Mouse (Mus musculus) midbrain, embryonic 14.5 days (tissue): ENCODE results near the gene Eya3. TPM values are rescaled to one million over a fixed set of nuclear protein-coding genes. Genes with fewer than 3 reads are reported as not detected.
"Not testable (repeated sequence)": the region's sequence is repeated elsewhere in the genome, so short reads cannot be mapped to it uniquely, and the experiment has no call there.

ENCODE experiments used
- ATAC-seq: fragments of 200-750 bp; cut with Nextera tagmentation; 2 replicates; pipeline ENCODE4 v1.8.0; 2017; ENCODE audit warnings: moderate number of reproducible peaks, moderate library complexity; ENCODE audit not compliant: low FRiP score, low TSS enrichment
- DNase-seq: peaks from one replicate; pipeline ENCODE4 v3.0.0-alpha.2; 2015
- H3K27ac ChIP-seq: fragments of 300-500 bp; sonication (generic); replicated peaks from 2 replicates; pipeline ENCODE4 v1.5.1; 2014; ENCODE audit warnings: mild to moderate bottlenecking, low read depth, low read length, moderate library complexity
- H3K27me3 ChIP-seq: fragments of 300-500 bp; sonication (generic); 2 replicates; pipeline ENCODE4 v1.6.1; 2014; ENCODE audit warnings: low read length, control low read depth, mixed read lengths; ENCODE audit not compliant: control insufficient read depth, insufficient read depth
- H3K36me3 ChIP-seq: fragments of 300-500 bp; sonication (generic); 2 replicates; pipeline ENCODE4 v1.6.1; 2014; ENCODE audit warnings: low read length, control low read depth; ENCODE audit not compliant: control insufficient read depth, insufficient read depth
- H3K4me1 ChIP-seq: fragments of 300-500 bp; sonication (generic); 2 replicates; pipeline ENCODE4 v1.6.1; 2014; ENCODE audit warnings: mild to moderate bottlenecking, antibody characterized with exemption, low read length, control low read depth; ENCODE audit not compliant: control insufficient read depth, insufficient read depth
- H3K4me2 ChIP-seq: fragments of 300-500 bp; sonication (generic); 2 replicates; pipeline ENCODE4 v1.6.1; 2014; ENCODE audit warnings: mild to moderate bottlenecking, low read length, moderate library complexity
- H3K4me3 ChIP-seq: fragments of 300-500 bp; sonication (generic); replicated peaks from 2 replicates; pipeline ENCODE4 v1.5.1; 2014; ENCODE audit warnings: low read depth, low read length
- H3K9ac ChIP-seq: fragments of 300-500 bp; sonication (generic); replicated peaks from 2 replicates; pipeline ENCODE4 v1.6.1; 2014; ENCODE audit warnings: mild to moderate bottlenecking, low read length, moderate library complexity
- H3K9me3 ChIP-seq: fragments of 300-500 bp; sonication (generic); 2 replicates; pipeline ENCODE4 v1.6.1; 2016; ENCODE audit warnings: low read length, control low read depth, mixed read lengths; ENCODE audit not compliant: control insufficient read depth
- WGBS: fragments of 180-500 bp; shearing (Covaris S2); extraction: QIAGEN DNeasy Blood & Tissue Kit; methylation state at CpG from one replicate; pipeline ENCODE4 v1.1.7; 2014; 5-methylcytosine and 5-hydroxymethylcytosine counted together
- polyA plus RNA-seq: library from polyadenylated mRNA; unstranded; fragments of >200 nt; fragmentation: Nextera tagmentation; extraction: Ambion mirVana; gene quantifications from 2 replicates; pipeline ENCODE4 v1.2.1, GENCODE M21; 2014

Eya3 gene
- polyA plus RNA-seq, 1 experiment from 2014 or later, result 15.7 TPM

- ATAC-seq, H3K9ac ChIP-seq, DNase-seq, H3K27me3 ChIP-seq, H3K27ac ChIP-seq, H3K4me2 ChIP-seq, H3K36me3 ChIP-seq, H3K9me3 ChIP-seq, H3K4me3 ChIP-seq, H3K4me1 ChIP-seq: not testable (repeated sequence)
- 95% methylated on average over 9 of the region's 9 CpGs for WGBS
Observed at GRCm38 (mm10) chr4:132737154-132737553, 98.4 kb downstream of the Eya3 start.

GRCm38 (mm10) chr4:132741491-132741890 is 102.7 kb downstream of the Eya3 start:
- DNase-seq, result no peak
- H3K4me2 ChIP-seq, result no peak overlapping the region
- 94% methylated on average over 7 of the region's 7 CpGs for WGBS
- H3K9ac ChIP-seq, result no peak overlapping the region
- H3K27me3 ChIP-seq, result no peaks in the 10 kb centered on the region
- no peak for ATAC-seq
- H3K9me3 ChIP-seq, result no peaks in the 10 kb centered on the region
- peaks cover 15% of the 10 kb centered on the region for H3K4me1 ChIP-seq
- H3K36me3 ChIP-seq, result no peaks in the 10 kb centered on the region
- no peak overlapping the region for H3K4me3 ChIP-seq
- H3K27ac ChIP-seq, result no peak overlapping the region

- Histone ChIP-seq H3K9ac (peak overlapping the region; percentile 16; the same call in 1 of the 2 replicates), H3K4me2 (no peak overlapping the region), H3K4me1 (peaks cover 15% of the 10 kb centered on the region), H3K9me3 (no peaks in the 10 kb centered on the region), H3K36me3 (no peaks in the 10 kb centered on the region), H3K4me3 (no peak overlapping the region), H3K27ac (peak overlapping the region; percentile 62), H3K27me3 (no peaks in the 10 kb centered on the region)
- DNase-seq, result peak; percentile 59
- WGBS, result 64% methylated on average over 11 of the region's 11 CpGs
- ATAC-seq, result no peak
Observed at GRCm38 (mm10) chr4:132743992-132744911, 105.5 kb downstream of the Eya3 start.

- H3K9me3 ChIP-seq, result no peaks in the 10 kb centered on the region
Observed at GRCm38 (mm10) chr4:132746911-132747517, 108.2 kb downstream of the Eya3 start.

GRCm38 (mm10) chr4:132747664-132748259 is 109.0 kb downstream of the Eya3 start:
- ATAC-seq, result no peak
- no peak for DNase-seq

More at GRCm38 (mm10) chr4:132746911-132747517, 108.2 kb downstream of the Eya3 start:
- no peak overlapping the region for H3K4me3 ChIP-seq
- no peaks in the 10 kb centered on the region for H3K36me3 ChIP-seq
- H3K4me2 ChIP-seq, result no peak overlapping the region
- DNase-seq (no peak), ATAC-seq (no peak)
- peaks cover 15% of the 10 kb centered on the region for H3K4me1 ChIP-seq
- H3K27ac ChIP-seq, result no peak overlapping the region
- no peak overlapping the region for H3K9ac ChIP-seq
- no peaks in the 10 kb centered on the region for H3K27me3 ChIP-seq
- WGBS, result 91% methylated on average over 9 of the region's 9 CpGs

GRCm38 (mm10) chr4:132748778-132749177 is 110.0 kb downstream of the Eya3 start:
- DNase-seq (no peak), ATAC-seq (no peak)
- Histone ChIP-seq H3K9ac (no peak overlapping the region), H3K4me2 (no peak overlapping the region), H3K9me3 (no peaks in the 10 kb centered on the region), H3K36me3 (no peaks in the 10 kb centered on the region), H3K4me3 (no peak overlapping the region), H3K27ac (no peak overlapping the region), H3K4me1 (peaks cover 12% of the 10 kb centered on the region), H3K27me3 (no peaks in the 10 kb centered on the region)
- WGBS, result 97% methylated on average over 4 of the region's 4 CpGs

More at GRCm38 (mm10) chr4:132747664-132748259, 109.0 kb downstream of the Eya3 start:
- Histone ChIP-seq H3K4me1 (peaks cover 15% of the 10 kb centered on the region), H3K27ac (no peak overlapping the region), H3K36me3 (no peaks in the 10 kb centered on the region), H3K27me3 (no peaks in the 10 kb centered on the region), H3K4me2 (no peak overlapping the region), H3K9me3 (no peaks in the 10 kb centered on the region), H3K4me3 (no peak overlapping the region), H3K9ac (no peak overlapping the region)
- WGBS, result 71% methylated on average over 9 of the region's 9 CpGs

- WGBS, result 81% methylated on average over 6 of the region's 6 CpGs
- H3K4me2 ChIP-seq, result no peak overlapping the region
- no peak for ATAC-seq
Observed at GRCm38 (mm10) chr4:132749258-132749982, 110.6 kb downstream of the Eya3 start.

GRCm38 (mm10) chr4:132752992-132753391 is 114.2 kb downstream of the Eya3 start:
- no peak overlapping the region for H3K4me2 ChIP-seq
- H3K27ac ChIP-seq, result no peak overlapping the region
- no peaks in the 10 kb centered on the region for H3K9me3 ChIP-seq
- 75% methylated on average over 6 of the region's 6 CpGs for WGBS
- H3K4me3 ChIP-seq, result no peak overlapping the region
- ATAC-seq (no peak), DNase-seq (no peak)
- no peak overlapping the region for H3K9ac ChIP-seq
- H3K27me3 ChIP-seq, result peaks cover 9% of the 10 kb centered on the region; the same call in 1 of the 2 replicates
- no peaks in the 10 kb centered on the region for H3K36me3 ChIP-seq
- 0 out of 2 replicates have a peak, but pooled peaks cover 8% of the 10 kb centered on the region for H3K4me1 ChIP-seq

More at GRCm38 (mm10) chr4:132749258-132749982, 110.6 kb downstream of the Eya3 start:
- peaks cover 7% of the 10 kb centered on the region; the same call in 1 of the 2 replicates for H3K4me1 ChIP-seq
- H3K9me3 ChIP-seq, result no peaks in the 10 kb centered on the region
- no peaks in the 10 kb centered on the region for H3K36me3 ChIP-seq
- no peak overlapping the region for H3K4me3 ChIP-seq
- no peaks in the 10 kb centered on the region for H3K27me3 ChIP-seq
- H3K27ac ChIP-seq, result no peak overlapping the region
- no peak overlapping the region for H3K9ac ChIP-seq
- no peak for DNase-seq
